Mouse (Mus musculus): Measurements from ENCODE around the gene Lrrtm4. TPM values are rescaled to one million over a fixed set of nuclear protein-coding genes. Genes with fewer than 3 reads are reported as not detected.

Gene Lrrtm4
- total RNA-seq, 2 experiments from 2014 or later = not detected

DNA sequence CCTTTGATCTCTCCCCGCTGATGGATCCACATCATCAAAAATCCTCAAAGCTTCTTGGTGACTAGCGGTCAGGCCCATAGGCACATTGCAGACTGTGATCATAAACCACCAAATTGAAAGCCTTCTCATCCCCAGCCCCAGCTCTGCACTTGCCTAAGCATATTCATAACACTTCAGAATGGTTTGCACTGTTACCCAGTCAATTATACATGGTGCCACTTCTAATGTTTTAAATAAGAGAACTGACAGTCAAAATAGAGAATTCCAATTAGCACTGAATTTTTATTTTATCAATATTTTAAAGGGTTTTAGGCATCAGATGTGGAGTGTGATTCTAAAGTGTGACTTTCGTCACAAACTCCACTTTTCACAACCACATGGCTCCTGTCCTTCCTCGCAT is 606.8 kb downstream of the Lrrtm4 start:
- no peak for ATAC-seq (replicated peaks; ENCODE audit: low FRiP score, low TSS enrichment, poor library complexity, severe bottlenecking)

DNA sequence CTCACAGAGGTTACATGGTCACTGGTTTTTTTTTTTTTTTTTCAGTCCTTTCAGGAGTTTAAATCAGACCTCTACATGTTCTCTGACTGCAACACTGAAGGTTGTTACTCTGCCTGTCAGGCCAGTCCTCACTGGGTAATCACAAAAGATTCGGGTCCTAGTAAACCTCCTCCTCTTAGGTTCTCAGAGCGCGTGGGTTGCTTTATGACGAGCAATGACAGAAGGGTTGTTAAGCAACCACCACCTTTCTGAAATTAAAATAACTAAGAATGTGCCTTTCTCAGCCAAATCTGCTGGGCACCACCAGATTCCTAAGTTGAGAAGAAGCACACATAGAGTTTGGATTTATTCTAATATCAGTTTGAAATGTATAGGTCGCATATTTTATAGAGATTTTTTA is 644.1 kb downstream of the Lrrtm4 start:
- ATAC-seq (replicated peaks; ENCODE audit: low FRiP score, low TSS enrichment, poor library complexity, severe bottlenecking) = no peak

GRCm38 (mm10) chr6:80664039-80664438 is 645.4 kb downstream of the Lrrtm4 start:
- ATAC-seq (replicated peaks; ENCODE audit: low FRiP score, low TSS enrichment, poor library complexity, severe bottlenecking) = no peak

- ATAC-seq (replicated peaks; ENCODE audit: low FRiP score, low TSS enrichment, poor library complexity, severe bottlenecking) = no peak
Observed at GRCm38 (mm10) chr6:80704183-80704582, 685.5 kb downstream of the Lrrtm4 start.

DNA sequence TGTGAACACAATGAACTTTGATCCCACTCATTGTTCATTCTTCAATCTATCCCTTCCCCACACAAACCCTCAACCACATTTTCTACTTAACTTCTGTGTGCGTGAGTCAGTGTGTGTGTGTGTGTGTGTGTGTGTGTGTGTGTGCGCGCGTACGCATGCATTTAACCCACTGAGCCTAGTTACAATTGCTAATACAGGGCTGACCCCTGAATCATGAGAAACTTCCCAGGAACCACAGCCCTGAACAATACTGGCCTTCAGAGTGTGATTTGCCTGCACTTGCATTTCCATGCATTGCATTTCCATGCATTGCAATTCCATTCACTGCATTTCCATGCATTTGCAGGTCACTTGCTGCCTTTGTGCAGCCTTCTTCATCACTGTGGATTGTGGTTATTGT is 701.8 kb downstream of the Lrrtm4 start:
- ATAC-seq (replicated peaks; ENCODE audit: low FRiP score, low TSS enrichment, poor library complexity, severe bottlenecking) = no peak

DNA sequence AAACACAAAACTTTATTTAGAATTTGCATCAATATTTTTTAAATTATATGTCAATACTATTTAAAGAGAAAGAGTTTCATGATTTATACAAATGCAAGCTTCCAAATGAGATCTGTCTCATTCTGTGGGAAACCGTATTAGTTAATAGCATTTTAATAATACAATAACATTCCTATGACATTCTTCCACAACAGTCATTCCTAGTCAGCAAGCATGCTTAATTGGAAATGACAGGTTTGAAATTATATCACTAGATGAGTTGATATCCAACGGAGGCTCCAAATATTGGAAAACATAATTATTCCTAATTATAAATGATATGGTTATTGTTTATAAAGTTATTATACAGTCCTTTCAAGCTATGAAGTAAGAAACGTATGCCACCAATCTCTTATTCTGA is 714.7 kb downstream of the Lrrtm4 start:
- no peak for ATAC-seq (replicated peaks; ENCODE audit: low FRiP score, low TSS enrichment, poor library complexity, severe bottlenecking)

DNA sequence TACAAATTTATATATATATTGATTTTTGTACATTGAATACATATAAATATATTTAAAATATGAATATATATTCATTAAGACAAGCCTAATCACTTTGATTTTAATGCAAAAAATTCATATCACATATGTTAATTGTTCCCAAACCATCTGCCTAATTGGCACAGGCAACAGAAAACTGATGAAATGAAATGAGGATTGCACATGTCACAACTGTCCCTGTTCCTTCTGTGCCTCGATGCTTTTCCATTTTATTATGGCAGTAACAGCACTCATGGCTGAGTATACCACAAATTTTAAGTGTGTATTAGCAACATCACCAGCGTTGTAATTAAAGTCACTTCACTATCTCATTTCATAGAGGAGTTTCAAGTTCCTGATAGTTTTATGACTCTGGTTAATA is 732.1 kb downstream of the Lrrtm4 start:
- ATAC-seq (replicated peaks; ENCODE audit: low FRiP score, low TSS enrichment, poor library complexity, severe bottlenecking) = no peak

- ATAC-seq (replicated peaks; ENCODE audit: low FRiP score, low TSS enrichment, poor library complexity, severe bottlenecking) = no peak
Observed at GRCm38 (mm10) chr6:80760641-80761204, 742.0 kb downstream of the Lrrtm4 start.

- ATAC-seq (replicated peaks; ENCODE audit: low FRiP score, low TSS enrichment, poor library complexity, severe bottlenecking) = no peak
Observed at GRCm38 (mm10) chr6:80786282-80786681, 767.6 kb downstream of the Lrrtm4 start.

DNA sequence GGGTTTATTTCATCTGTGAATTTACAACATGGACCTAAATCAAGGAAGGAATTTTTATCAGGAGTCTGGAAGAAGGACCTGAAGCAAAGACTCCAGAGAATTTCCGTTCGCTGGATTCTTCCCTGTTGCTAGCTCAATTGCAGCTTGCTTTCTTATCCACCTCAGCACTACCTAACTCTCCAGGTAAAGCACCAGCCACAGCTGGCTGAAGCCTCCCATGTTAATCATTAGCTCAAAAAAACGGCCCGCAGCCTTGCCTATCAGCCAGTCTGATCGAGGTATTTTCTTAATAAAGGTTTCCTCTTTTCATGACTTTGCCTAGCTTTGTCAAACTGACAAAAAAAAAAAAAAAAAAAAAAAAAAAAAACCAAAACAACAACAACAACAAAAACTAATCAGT is 805.1 kb downstream of the Lrrtm4 start:
- ATAC-seq (replicated peaks; ENCODE audit: low FRiP score, low TSS enrichment, poor library complexity, severe bottlenecking) = no peak

DNA sequence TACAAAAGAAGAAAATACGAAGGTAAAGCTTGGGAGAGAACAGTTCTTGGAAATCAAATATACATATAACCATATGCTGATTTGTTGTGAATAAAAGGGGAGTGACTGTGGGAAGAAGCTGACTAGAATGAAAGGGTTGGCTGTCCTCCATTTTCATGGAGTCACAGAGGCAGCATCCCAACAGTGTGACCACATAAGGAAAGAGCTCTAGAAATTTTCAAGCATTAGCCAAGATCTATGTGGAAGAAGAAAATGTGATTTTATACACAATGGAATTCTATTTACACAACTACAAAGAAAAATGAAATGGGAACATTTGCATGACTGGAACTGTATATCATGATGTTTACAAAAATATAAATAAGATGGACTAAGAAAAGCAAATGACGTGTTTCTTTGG is 821.1 kb downstream of the Lrrtm4 start:
- no peak for ATAC-seq (replicated peaks; ENCODE audit: low FRiP score, low TSS enrichment, poor library complexity, severe bottlenecking)

GRCm38 (mm10) chr6:80845294-80845693 is 826.6 kb downstream of the Lrrtm4 start:
- ATAC-seq (replicated peaks; ENCODE audit: low FRiP score, low TSS enrichment, poor library complexity, severe bottlenecking) = no peak

GRCm38 (mm10) chr6:80856910-80857543 is 838.4 kb downstream of the Lrrtm4 start:
- ATAC-seq (replicated peaks; ENCODE audit: low FRiP score, low TSS enrichment, poor library complexity, severe bottlenecking) = no peak

Other genes with a start within 250 kb of the Lrrtm4 start
- gene Gm20594, start 201.0 kb upstream of the Lrrtm4 start, total RNA-seq (2014; fragmentation: Nextera tagmentation) = not detected in 2 replicates
- not detected in 2 replicates for gene Gm20594, start 201.0 kb upstream of the Lrrtm4 start, total RNA-seq (2017)

Data from megakaryocyte-erythroid progenitor cell, adult 5-6 weeks (primary cell).